Mouse (Mus musculus): ENCODE measurements at regions not wholly inside any gene's neighbourhood (a gene's known extent, or its start where the extent isn't known, plus 50 kb on each side); places are given as distances from the start of the nearest gene placed in this dataset.

DNA sequence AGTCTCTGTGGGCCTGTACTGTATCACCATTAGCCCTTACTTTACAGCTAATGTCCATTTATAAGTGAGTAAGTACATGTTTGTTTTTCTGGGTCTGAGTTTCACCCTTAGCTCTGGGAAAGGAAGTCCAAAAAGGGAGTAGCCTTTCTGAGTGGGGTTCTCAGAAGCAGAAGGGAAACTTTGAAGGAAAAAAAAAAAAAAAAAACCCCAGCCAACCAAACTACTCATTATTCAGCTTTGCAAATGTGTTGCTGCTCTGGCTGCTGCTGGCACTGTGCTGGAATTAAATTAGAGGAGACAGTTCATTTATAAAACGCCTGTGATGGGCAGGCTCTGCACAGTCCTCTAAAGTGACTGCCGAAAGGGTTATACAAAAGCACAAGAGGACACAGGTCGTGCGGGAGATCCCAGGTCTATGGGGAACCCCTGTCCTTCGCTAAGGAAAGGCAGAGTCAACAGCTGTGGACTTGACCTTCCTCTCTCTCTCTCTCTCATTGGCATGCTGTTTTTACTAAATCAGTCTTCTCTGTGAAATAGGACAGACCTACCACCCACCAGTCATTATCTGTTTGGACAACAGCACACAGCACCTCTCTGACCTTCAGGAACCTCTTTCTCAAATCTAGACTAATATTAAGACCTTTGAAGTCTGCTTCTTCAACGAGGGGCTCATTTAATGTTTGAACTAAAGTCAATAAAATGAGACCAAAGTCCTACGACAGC, 165.4 kb downstream of the Cd47 start:
- DNase-seq, result no peak

DNA sequence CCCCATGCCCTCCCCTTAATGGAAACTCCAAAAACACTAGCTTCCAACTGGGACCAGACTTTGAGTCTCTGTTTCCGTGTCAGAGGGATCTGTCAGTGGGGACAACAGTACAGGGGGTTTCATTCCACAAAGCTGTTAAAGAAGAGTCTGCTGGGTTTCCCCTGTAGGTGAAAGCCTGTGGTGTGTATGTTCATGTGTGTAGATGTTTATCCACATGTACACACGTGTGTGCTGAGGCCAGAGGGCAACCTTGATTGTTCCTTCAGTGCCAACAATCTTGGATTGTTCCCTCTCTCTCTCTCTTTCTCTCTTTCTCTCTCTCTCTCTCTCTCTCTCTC, 165.9 kb downstream of the Cd47 start:
- no peak for DNase-seq

DNA sequence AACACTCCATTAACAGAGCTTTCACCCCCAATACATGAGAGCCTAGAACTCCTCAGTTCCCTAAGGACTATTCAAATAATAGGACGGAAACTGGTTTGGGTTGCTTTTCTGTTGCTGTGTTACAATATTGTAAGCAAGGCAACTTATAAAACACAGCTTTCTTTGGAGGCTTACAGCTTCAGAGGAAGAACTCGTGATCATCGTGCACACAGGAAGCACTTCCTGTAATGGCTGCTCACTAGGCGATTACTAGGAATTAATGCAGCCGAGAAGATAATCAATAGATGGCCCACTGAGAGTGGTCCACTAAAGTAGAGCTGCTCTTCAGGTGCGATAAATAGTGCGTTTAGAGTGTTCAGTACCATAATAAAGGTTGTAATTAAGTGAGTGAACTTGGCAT, 166.8 kb downstream of the Cd47 start:
- no peak for DNase-seq

DNA sequence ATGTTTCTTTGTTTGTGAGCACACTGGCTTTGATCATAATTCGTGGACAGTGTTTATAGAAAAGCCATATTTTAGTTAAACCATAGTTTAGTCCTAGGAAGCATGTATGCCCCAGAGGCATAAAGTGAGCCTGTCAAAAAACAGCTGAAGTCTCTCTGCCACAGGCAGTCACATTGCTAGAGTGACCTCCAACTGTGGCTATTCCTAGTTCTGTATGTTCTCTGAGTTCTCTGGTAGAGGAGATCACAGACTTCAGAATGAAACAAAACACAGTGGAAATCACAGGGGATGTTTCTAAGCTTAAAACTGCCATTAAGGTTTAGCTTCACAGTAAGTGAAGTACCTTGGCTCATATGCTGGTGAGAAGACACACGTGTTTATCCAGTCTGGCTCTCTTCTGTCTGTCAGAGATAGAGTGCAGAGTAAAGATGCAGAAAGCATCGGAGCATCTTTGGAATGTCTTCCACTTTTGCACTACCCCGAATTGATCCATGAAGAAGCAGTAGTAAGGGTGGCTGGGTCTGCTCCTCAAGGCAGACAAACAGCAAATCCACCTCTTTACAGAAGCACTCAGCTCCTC, 168.0 kb downstream of the Cd47 start:
- no peak for DNase-seq

DNA sequence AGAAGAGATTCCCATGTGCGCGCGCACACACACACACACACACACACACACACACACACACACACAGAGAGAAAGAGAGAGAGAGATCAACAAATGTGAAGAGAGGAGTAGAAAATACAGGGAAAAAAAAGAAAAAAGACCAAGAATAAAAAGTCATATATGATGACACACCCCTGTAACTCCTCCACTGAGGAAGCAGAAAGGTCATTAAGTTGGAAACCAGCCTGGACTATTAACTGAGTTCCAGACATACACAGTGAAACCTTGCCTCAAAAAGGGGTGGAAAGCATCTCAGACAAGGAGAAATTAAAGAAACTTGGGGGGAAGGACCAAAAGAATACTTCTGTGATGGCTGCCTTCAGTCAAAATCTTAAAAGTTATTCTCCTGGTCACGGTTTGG, 168.7 kb downstream of the Cd47 start:
- no peak for DNase-seq

DNA sequence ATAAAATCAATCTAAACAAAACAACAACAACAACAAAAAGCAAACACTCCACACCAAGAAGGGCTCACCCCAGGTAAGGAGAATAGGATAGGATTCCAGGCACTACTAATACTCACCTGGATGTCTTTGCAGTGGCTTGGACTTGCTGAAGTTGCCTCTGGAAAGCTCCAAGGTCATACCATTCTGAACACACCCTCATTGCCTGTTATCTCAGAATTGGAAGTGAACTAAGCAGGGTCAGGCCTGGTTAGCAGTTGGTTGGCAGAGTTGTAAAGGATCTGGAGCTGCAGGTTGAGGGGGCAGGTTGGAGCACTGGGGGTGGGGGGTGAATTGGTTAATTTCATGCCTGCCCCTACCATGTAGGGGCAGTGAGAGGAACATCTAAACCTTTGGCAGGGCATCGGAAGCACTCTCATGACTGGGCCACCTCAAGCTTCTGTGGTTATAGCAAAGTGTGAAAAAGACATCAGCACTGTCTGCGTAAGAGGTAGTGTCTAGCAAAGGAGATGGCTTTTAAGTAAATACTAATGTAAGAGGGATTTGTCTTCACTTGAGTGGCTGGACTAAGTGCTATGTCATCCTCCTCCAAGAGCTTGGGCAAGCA, 169.5 kb downstream of the Cd47 start:
- DNase-seq, result no peak

DNA sequence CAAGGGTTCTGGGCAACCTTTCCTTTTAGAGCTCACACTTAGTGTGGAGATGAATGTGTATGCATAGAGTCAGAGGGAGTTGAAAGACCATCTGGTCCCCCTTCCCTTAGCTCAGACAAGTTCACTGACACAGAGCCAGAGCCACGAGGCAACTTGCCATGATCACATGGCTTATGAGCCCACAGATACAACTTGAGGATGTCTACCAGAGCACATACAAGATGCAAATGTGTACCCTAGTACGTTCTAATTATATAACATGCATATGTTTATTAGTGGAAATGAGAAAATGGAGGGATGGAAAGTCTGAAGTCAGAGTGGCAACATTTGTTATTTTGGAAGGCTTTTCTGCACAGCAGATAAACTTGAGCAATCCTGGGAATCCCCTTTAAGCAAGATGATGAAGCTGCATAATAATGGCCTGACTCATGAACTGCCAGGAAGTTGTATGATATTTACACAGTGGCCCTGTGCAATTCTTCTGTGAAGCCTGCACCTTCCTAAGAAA, 170.0 kb downstream of the Cd47 start:
- DNase-seq, result no peak

DNA sequence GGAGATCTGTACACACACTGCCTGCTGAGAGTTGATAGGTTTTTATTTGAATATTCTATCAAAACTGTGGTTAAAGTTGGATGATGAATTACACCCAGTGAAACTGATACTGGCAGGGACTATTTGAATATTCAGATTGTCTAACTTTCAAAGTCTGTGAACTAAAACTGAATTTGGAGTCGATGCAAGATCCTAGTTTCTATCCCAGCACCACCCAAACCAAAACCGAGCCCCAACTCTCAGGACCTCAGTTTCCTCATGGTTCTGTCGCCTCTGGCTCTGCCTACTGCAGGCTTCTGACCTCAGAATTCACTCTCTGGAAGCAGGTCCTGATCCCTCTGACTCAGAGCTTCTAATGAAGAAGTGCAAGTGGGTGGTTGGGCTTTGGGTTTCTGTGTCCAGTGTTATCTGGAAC, 170.8 kb downstream of the Cd47 start:
- no peak for DNase-seq

DNA sequence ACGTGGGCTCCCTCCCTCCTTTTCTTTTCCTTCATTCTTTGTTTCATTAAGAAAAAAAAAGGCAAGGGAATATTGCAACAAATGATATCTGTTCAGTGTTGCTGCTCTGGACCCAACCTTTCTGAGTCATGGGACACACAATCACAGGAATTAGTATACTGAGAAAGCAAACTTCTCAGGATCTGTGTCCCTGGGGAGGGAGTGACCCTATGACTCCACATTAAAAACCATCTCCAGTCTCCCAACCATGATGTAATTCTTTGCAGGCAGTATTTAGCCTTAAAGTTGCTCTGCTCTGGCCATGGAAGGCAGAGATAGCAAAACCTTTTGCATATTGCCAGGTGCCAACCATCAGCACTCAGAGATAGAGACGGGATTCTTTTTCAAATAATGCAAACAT, 176.9 kb downstream of the Cd47 start:
- no peak for DNase-seq

DNA sequence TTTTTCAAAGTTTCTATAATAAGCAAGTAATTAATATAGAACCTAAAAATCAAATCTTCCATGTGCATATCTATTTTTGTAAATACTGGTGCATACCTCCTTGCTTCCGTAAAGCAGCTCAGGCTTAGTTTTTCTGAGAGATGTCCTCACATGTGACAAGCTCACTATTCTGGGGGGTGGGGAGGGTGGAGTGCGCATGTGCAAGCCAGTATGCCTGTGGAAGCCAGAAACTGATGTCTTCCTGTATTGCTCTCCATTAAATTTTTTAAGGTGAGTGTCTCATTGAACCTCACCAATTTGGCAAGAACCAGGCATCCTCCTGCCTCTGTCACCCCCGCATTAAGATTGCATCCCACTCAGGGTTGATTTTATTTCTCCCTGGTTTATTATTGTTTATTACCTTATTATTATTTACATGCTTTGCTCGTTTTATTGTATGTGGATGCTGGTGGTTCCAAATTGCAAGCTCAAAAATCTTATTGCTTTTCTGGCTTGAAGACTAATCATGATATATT, 179.2 kb downstream of the Cd47 start:
- no peak for DNase-seq

DNA sequence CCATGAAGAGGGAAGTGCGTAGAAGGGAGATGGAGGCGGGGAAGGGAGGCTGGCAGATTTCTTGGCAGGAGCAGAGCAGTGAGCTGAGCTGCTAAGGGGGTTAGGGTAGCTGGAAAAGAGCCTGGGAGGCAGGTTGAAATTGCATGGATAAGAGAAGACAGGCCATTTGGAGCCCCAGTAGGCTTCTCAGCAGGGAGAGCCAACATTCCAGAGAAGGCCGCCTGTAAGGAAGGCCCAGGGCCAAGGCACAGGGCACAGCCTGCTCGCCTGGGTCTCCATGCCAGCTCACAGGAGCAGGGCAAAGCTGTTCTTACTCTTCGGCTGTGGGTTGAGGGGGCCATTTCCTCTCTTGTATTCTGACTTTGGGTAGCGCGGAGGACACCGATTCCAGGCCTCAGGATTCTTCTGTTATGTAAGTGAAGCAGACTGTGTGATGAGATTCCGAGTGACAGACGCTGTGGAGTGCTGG, 179.9 kb downstream of the Cd47 start:
- peak; percentile 23 for DNase-seq

DNA sequence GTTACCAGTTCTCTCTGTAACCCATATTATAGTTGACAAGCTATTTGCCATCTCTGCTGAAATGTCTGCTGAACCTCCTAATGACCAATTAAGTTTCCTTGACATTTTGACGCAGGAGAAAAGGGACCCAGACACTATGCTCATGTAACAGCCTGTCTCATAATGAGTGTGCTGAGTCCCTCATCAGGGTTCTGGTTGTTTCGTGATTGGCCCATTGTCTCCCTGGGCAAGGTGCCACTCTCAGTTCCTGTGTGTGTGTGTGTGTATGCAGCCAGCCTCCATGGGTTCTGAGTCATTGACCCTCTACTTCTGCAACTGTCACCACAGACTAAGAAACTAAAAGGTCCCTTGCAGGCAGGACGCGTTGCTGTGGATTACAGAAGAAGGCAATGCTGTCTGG, 181.8 kb downstream of the Cd47 start:
- no peak for DNase-seq

DNA sequence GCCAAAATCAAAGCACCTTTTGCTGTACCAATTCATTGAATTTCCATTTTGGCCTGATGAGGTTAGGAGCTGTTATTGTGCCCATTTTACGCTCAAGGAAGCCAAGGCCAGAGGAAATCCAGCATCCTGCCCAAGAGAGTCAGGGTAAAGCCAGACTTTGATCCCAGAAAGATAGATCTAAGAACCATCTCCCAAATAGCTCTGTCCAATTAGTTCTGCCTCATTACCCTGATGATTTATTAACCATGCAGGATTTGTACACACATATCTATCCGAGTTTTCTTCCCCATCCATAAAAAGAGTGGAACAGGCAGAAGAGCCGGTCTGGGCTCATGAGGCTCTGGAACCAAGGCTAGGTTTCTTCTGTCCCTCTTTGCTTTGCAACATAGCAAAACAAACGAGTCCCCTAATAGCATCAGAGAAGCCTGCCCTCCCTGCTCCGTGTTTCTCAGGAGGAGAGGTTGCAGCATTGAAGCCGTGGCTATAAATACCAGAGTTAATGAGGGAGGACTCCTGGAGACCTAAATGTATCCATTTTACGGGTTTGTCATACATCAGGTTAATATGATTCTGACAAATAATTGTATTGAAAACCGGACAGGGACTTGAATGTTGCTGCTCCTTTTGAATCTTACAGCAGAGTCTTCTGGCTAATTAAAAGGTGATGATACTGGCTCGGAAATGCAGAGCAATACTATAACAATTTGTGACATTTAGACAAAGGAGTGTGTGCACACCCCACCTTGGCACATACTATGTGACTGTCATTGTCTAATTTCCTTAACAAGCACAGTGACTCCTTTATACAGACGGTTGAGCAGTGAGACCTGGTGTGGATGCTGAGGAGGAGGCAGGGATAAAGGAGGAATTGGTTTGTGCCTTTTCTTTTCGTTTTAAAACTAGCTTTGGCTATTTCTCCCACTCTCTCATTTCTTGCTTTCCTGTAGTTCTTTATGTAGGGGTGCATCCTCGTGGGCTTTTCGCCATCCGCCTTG, 185.0 kb downstream of the Cd47 start:
- no peak for DNase-seq

DNA sequence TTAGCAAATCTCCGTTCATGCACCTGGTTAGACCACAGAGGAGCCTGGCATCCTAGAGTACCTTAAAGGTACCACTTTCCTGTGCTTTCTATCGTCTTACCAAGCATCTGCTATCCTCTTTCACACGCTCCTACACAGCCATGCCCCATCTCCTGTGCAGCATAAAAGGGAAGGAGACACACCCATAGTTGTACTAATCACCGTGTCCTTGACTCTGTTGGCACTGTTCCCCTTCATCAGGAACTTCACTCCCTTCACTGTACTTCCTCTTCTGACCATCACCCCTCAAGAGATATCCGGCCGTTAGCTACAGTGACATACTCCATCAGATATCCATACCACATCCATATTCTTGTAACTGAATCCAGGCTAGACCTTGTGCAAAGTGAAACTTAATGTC, 186.6 kb downstream of the Cd47 start:
- DNase-seq, result no peak

DNA sequence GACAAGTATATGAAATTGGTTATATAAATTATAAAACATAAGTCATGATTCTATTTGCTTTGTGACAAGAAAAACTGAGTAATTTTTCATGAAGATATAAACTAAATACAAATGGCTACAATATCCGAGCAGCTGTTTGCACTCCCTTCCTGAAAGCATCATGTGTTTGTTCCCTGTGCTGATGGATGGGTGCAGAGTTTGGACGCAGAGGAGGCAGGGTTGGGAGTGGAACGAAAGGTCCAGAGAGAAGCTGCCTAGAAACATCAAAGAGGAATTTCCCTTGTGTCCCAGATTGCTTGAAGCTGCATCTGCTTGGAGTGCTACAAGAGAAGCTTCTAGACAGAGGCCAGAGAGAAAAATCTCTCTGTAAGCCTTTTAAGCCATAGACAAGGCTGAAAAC, 195.5 kb downstream of the Cd47 start:
- DNase-seq, result no peak

DNA sequence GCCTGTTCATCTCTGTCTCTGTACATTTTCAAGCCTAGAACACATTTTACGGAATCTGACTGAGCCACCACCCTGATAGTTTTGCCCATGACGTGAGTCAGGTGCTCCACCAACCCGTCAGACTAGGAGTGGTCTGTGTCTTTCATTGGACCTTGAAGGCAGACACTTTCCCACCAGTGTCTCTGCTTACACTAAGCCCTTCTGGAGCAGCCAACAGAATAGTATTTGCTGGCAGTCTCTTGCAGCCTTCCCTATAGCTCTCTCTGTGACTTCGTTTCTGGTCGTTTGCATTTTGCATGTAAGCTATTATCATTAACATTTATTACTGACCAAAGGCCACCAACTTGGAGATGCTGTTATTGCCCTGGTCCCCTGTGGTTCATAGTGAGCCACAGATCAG, 196.3 kb downstream of the Cd47 start:
- no peak for DNase-seq

DNA sequence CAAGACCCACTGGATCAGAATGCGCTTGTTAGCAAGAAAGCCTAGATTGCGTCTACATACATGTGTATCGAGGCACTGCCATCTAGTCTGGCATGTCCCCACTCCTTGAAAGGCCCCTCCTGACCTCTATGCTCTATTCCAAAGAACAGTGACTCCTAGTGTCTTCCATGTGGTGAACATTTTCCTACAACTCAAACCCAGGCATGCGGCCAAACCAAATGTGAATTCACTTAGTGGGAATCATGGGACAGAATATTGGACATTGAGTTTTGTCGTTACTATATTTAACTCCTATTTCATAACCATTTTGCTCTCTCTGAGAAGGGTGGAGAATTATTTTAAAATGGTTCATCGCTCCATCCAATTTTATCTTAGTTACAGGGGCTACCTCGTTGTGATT, 196.7 kb downstream of the Cd47 start:
- DNase-seq, result no peak

DNA sequence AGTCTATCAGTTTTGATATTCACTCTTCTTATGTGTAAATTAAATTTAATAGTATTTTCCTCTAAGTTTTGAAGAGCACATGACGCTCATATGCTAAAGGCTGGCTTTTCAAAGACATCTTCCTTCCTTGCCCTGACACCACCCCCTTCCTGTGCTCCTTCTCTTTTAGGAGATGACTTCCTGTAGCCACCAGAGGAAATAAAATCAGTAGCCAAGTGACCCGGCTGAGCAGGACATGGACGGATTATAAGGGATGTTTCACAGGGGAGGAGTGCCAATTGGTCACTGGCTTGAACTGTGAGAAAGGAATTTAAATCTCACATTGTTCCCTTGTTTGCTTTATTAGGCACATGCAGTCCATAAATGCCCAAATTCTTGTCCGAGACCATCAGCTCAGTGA, 200.5 kb downstream of the Cd47 start:
- DNase-seq, result no peak

DNA sequence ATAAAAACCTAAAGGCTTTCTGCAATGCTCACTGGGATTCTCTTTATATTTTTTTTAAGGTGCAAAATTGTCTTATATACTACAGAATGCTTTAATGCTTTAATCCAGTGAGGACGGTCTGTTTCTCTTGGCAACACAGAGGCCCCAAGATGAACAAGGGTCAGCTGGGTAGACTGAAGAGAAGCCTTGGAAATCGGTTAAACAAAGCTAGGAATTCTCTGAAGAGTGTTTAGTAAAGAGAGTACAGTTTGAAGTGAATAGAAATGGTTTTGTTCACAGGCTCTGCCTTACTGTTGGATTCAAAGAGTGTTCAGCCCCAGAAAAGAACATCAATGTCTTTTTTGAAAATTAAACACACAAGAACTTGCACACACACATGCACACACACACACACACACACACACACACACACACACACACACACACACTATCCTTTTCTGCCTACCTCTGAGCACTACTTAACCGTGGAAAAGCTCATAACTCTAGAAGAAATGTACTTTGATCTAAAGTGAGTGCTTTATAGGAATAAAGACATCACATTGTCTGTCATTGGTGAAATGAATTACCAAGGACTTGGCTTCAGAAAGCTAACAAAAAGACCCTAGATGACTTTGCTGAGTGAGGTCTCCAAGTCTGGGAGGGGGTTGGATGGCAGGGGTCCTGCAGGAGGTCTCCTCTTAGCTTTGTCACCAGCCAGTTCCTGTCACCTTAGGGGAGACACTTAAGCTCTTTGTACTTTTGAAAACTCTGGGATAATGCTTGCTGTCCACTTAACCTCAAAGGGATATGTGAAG, 201.5 kb downstream of the Cd47 start:
- DNase-seq, result no peak

DNA sequence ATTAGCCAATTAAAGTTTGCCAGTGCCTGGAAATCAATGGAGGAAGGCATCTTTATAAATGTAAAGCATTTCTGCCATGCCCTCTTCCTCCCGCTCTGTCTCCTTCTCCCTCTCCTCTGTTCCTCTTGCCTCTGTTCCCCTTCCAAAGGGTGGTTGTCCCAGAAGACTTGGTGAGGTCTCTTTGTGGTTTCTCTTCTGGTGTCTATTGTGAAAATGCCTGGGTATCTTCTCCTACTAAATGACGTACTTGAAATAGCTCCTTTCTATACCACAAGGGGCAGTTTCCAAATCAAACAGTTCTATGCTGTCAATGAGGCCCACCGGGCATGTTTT, 202.1 kb downstream of the Cd47 start:
- no peak for DNase-seq

DNA sequence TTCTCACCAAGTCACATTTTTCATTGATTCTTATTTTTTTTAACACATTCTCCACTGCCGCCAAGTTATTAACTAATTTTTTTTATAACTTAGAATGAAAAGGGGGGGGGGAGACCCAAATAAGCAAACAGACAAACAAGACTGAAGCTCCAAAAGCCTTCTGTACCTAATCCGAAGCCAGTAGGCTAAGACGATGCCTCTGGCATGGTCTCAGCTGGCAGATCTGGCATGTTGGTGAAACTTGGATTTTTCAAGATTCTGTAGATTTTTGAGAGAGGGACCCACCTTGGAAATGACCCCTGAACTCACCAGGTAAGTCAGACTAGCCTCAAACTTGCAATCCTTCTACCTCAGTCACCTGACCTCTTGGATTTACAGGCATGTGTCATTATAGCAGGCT, 208.7 kb downstream of the Cd47 start:
- DNase-seq, result no peak

DNA sequence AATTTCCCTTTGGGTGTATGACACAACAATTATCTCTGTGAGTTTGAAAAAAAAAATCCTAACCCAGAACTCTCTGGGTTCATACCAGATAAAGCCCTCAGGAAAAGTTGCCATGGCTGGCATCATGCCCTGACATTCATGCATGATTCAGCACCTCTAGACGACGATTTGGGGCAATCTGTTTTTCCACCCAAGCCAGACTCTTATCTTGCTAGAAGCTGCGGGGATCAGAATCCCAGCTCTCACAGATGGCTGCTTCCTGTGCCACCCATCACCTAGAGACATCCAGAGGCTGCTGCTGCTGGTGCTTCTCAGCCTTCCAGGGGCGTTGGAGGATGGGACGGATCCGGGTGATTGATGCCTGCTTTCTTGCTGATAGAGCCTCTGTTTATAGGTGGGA, 209.2 kb downstream of the Cd47 start:
- DNase-seq, result peak; percentile 55

All from right cerebral cortex, postnatal 25 days (tissue).